Mouse (Mus musculus) inflammation-experienced regulatory T-cells, adult 6 months (primary cell): ENCODE data around the gene Oit3. TPM values are rescaled to one million over a fixed set of nuclear protein-coding genes. Genes with fewer than 3 reads are reported as not detected.
"Not testable (repeated sequence)": the region's sequence is repeated elsewhere in the genome, so short reads cannot be mapped to it uniquely, and the experiment has no call there.

Experiments used
- ATAC-seq: one replicate; pipeline ENCODE4 v1.8.0; 2017
- polyA plus RNA-seq, 3 experiments: library from polyadenylated mRNA; unstranded; fragments of 100-300 nt; shearing (Covaris generic); gene quantifications; one replicate each; pipeline ENCODE4 v1.2.1; 2017

The Oit3 gene
- polyA plus RNA-seq, 3 experiments from 2014 or later, result not detected

- ATAC-seq, result no peak
These were observed 15.2 kb downstream of the Oit3 start for GRCm38 (mm10) chr10:59426371-59426770.

GRCm38 (mm10) chr10:59425369-59425768 is 16.2 kb downstream of the Oit3 start:
- ATAC-seq, result no peak

- no peak for ATAC-seq
These were observed 17.1 kb downstream of the Oit3 start for GRCm38 (mm10) chr10:59424453-59424852.

- ATAC-seq, result no peak
These were observed 22.1 kb downstream of the Oit3 start for GRCm38 (mm10) chr10:59419516-59419915.

GRCm38 (mm10) chr10:59416623-59417022 is 25.0 kb downstream of the Oit3 start:
- no peak for ATAC-seq

- ATAC-seq, result no peak
These were observed 27.9 kb downstream of the Oit3 start for GRCm38 (mm10) chr10:59413711-59414110.

- no peak for ATAC-seq
These were observed 31.3 kb downstream of the Oit3 start for GRCm38 (mm10) chr10:59410264-59410663.

- ATAC-seq, result no peak
These were observed 33.1 kb downstream of the Oit3 start for GRCm38 (mm10) chr10:59408499-59408898.

- no peak for ATAC-seq
These were observed 37.8 kb downstream of the Oit3 start for GRCm38 (mm10) chr10:59403793-59404149.

- no peak for ATAC-seq
These were observed 38.4 kb downstream of the Oit3 start, which contains the start of gene Pla2g12b for GRCm38 (mm10) chr10:59402899-59403792. Gene Pla2g12b, plus strand, starts transcription at chr10:59403660.

GRCm38 (mm10) chr10:59395461-59395860 is 46.1 kb downstream of the Oit3 start, which contains the start of gene Gm10273:
Gene Gm10273, plus strand, starts transcription at chr10:59395632.
- not testable (repeated sequence) for ATAC-seq

GRCm38 (mm10) chr10:59391907-59392306 is 49.7 kb downstream of the Oit3 start:
- peak; percentile 89 for ATAC-seq

- ATAC-seq, result no peak
These were observed 51.9 kb downstream of the Oit3 start for GRCm38 (mm10) chr10:59389652-59390051.

- ATAC-seq, result no peak
These were observed 54.6 kb downstream of the Oit3 start for GRCm38 (mm10) chr10:59386951-59387350.

- ATAC-seq, result not testable (repeated sequence)
These were observed 60.0 kb downstream of the Oit3 start for GRCm38 (mm10) chr10:59381563-59381962.

GRCm38 (mm10) chr10:59380411-59380821 is 61.2 kb downstream of the Oit3 start:
- peak; percentile 89 for ATAC-seq

GRCm38 (mm10) chr10:59379927-59380326 is 61.7 kb downstream of the Oit3 start:
- ATAC-seq, result peak; percentile 71

- no peak for ATAC-seq
These were observed 62.9 kb downstream of the Oit3 start for GRCm38 (mm10) chr10:59378728-59379127.

- ATAC-seq, result no peak
These were observed 63.7 kb downstream of the Oit3 start for GRCm38 (mm10) chr10:59377906-59378305.

Other genes starting within 250 kb of the Oit3 start
- gene Sept10, start 219.9 kb downstream of the Oit3 start, polyA plus RNA-seq, result 1 to 10 TPM in 2 of 3 experiments, under 1 TPM in 1; 0.74 to 3.6 (median 1.4) TPM
- gene Sowahc, start 219.8 kb downstream of the Oit3 start, polyA plus RNA-seq, result 1 to 10 TPM in 1 of 3 experiments, under 1 TPM in 2; 0.16 to 1.3 (median 0.17) TPM
- gene P4ha1, start 118.5 kb downstream of the Oit3 start, polyA plus RNA-seq, result 10 to 100 TPM; 14.8 to 36.1 (median 28.0) TPM
- 10 to 100 TPM; 34.2 to 47.3 (median 42.3) TPM for gene Gm10273, start 46.1 kb downstream of the Oit3 start, polyA plus RNA-seq
- not detected for gene Pla2g12b, start 38.1 kb downstream of the Oit3 start, polyA plus RNA-seq
- gene Gm10322, start 174.3 kb upstream of the Oit3 start, polyA plus RNA-seq, result not detected
- gene Mcu, start 174.9 kb upstream of the Oit3 start, polyA plus RNA-seq, result 10 to 100 TPM; 20.2 to 36.2 (median 30.8) TPM